Mouse (Mus musculus) neural tube, embryonic 13.5 days (tissue): ENCODE results near the gene Rfc1. TPM values are rescaled to one million over a fixed set of nuclear protein-coding genes. Genes with fewer than 3 reads are reported as not detected.
A peak's percentile ranks its signal among the peaks of the same experiment; 100 is the strongest.
"Not testable (repeated sequence)": the region's sequence is repeated elsewhere in the genome, so short reads cannot be mapped to it uniquely, and the experiment has no call there.

Experiments used
- ATAC-seq: fragments of 200-750 bp; cut with Nextera tagmentation; 2 replicates; pipeline ENCODE4 v1.8.0; 2017; ENCODE audit warnings: low read depth, mild to moderate bottlenecking, moderate TSS enrichment, moderate library complexity
- H3K27ac ChIP-seq: fragments of 300-500 bp; sonication (generic); replicated peaks from 2 replicates; pipeline ENCODE4 v1.5.1; 2015; ENCODE audit warnings: moderate library complexity, mild to moderate bottlenecking, inconsistent platforms
- H3K27me3 ChIP-seq: fragments of 300-500 bp; sonication (generic); 2 replicates; pipeline ENCODE4 v1.6.1; 2015; ENCODE audit warnings: mild to moderate bottlenecking, inconsistent platforms
- H3K36me3 ChIP-seq: fragments of 300-500 bp; sonication (generic); 2 replicates; pipeline ENCODE4 v1.6.1; 2015; ENCODE audit warnings: mild to moderate bottlenecking, inconsistent platforms
- H3K4me1 ChIP-seq: fragments of 300-500 bp; sonication (generic); replicated peaks from 2 replicates; pipeline ENCODE4 v1.6.1; 2015; ENCODE audit warnings: inconsistent platforms
- H3K4me2 ChIP-seq: fragments of 300-500 bp; sonication (generic); 2 replicates; pipeline ENCODE4 v1.6.1; 2015; ENCODE audit warnings: inconsistent platforms, mild to moderate bottlenecking, moderate library complexity
- H3K4me3 ChIP-seq: fragments of 300-500 bp; sonication (generic); 2 replicates; pipeline ENCODE4 v1.5.1; 2015; ENCODE audit warnings: mild to moderate bottlenecking, inconsistent platforms
- H3K9ac ChIP-seq: fragments of 300-500 bp; sonication (generic); 2 replicates; pipeline ENCODE4 v1.6.1; 2015; ENCODE audit warnings: moderate library complexity, mild to moderate bottlenecking, inconsistent platforms
- H3K9me3 ChIP-seq: fragments of 300-500 bp; sonication (generic); 2 replicates; pipeline ENCODE4 v1.6.1; 2016; ENCODE audit warnings: inconsistent platforms
- WGBS: fragments of 180-500 bp; shearing (Covaris S2); methylation state at CpG from one replicate; pipeline ENCODE4 v1.1.7; 2015; 5-methylcytosine and 5-hydroxymethylcytosine counted together
- polyA plus RNA-seq: library from polyadenylated mRNA; unstranded; fragments of >200 nt; fragmentation: Nextera tagmentation; extraction: Ambion mirVana; gene quantifications from 2 replicates; pipeline ENCODE4 v1.2.1, GENCODE M21; 2015

Gene Rfc1
- polyA plus RNA-seq, 1 experiment from 2014 or later = 37.6 TPM

- peak overlapping the region; percentile 79; the same call in 1 of the 2 replicates for H3K27ac ChIP-seq
- peak overlapping the region; percentile 83 for H3K9ac ChIP-seq
- peak overlapping the region; percentile 91 for H3K4me3 ChIP-seq
- no peaks in the 10 kb centered on the region for H3K9me3 ChIP-seq
- peak overlapping the region; percentile 79 for H3K4me2 ChIP-seq
- ATAC-seq = no peak
- 11% methylated on average over 8 of the region's 8 CpGs for WGBS
- H3K36me3 ChIP-seq = no peaks in the 10 kb centered on the region
- peaks cover 23% of the 10 kb centered on the region for H3K4me1 ChIP-seq
- no peaks in the 10 kb centered on the region for H3K27me3 ChIP-seq
These were observed 682 bp downstream of the Rfc1 start for GRCm38 (mm10) chr5:65334788-65335187.

DNA sequence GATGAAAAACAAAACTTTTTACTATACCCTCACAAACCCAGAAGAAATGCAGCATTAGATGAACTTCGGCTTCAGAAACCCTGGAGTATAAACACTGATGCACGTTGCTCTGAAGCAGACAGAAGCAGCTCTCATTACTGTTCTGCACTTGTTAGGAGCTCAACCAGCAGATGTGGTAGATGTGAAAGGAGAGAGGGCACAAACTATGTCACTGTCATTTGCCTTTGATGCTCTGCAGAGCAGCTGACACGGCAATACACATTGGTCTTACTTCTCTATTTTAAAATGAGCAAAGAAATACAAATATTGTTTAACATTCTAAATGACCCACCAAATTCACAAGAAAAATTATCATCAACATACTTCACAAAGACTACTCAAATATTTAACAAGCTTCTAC is 5.5 kb downstream of the Rfc1 start:
- H3K27ac ChIP-seq = no peak overlapping the region
- peaks cover 22% of the 10 kb centered on the region for H3K4me1 ChIP-seq
- no peaks in the 10 kb centered on the region for H3K9me3 ChIP-seq
- no peak overlapping the region for H3K9ac ChIP-seq
- H3K4me2 ChIP-seq = no peak overlapping the region
- no peaks in the 10 kb centered on the region for H3K36me3 ChIP-seq
- no peaks in the 10 kb centered on the region for H3K27me3 ChIP-seq
- H3K4me3 ChIP-seq = no peak overlapping the region
- no peak for ATAC-seq
- WGBS = 85% methylated on average over 3 of the region's 3 CpGs

- Histone ChIP-seq H3K4me3 (no peak overlapping the region), H3K9me3 (no peaks in the 10 kb centered on the region), H3K36me3 (no peaks in the 10 kb centered on the region), H3K27ac (0 out of 2 replicates have a peak overlapping the region, but pooled peaks have one; percentile 56), H3K9ac (0 out of 2 replicates have a peak overlapping the region, but pooled peaks have one; percentile 5), H3K4me1 (peaks cover 6% of the 10 kb centered on the region; the same call in 1 of the 2 replicates), H3K4me2 (peak overlapping the region; percentile 18; the same call in 1 of the 2 replicates), H3K27me3 (no peaks in the 10 kb centered on the region)
- 44% methylated on average over 5 of the region's 5 CpGs for WGBS
- no peak for ATAC-seq
These were observed 9.3 kb downstream of the Rfc1 start for GRCm38 (mm10) chr5:65326212-65326611.

- Histone ChIP-seq H3K9ac (no peak overlapping the region), H3K9me3 (no peaks in the 10 kb centered on the region), H3K27ac (no peak overlapping the region), H3K27me3 (no peaks in the 10 kb centered on the region), H3K4me3 (no peak overlapping the region), H3K4me2 (no peak overlapping the region), H3K36me3 (no peaks in the 10 kb centered on the region), H3K4me1 (peaks cover 6% of the 10 kb centered on the region; the same call in 1 of the 2 replicates)
- 94% methylated on average over 3 of the region's 3 CpGs for WGBS
- ATAC-seq = no peak
These were observed 10.6 kb downstream of the Rfc1 start for GRCm38 (mm10) chr5:65324758-65325355.

- Histone ChIP-seq H3K4me1 (peaks cover 6% of the 10 kb centered on the region; the same call in 1 of the 2 replicates), H3K9me3 (no peaks in the 10 kb centered on the region), H3K27me3 (no peaks in the 10 kb centered on the region), H3K4me3 (no peak overlapping the region), H3K27ac (no peak overlapping the region), H3K4me2 (no peak overlapping the region), H3K36me3 (peaks cover under 1% of the 10 kb centered on the region; the same call in 1 of the 2 replicates), H3K9ac (no peak overlapping the region)
- ATAC-seq = no peak
- WGBS = 94% methylated on average over 3 of the region's 3 CpGs
These were observed 11.2 kb downstream of the Rfc1 start for GRCm38 (mm10) chr5:65324271-65324670.

- ATAC-seq = no peak
- Histone ChIP-seq H3K4me3 (no peak overlapping the region), H3K9me3 (no peaks in the 10 kb centered on the region), H3K4me1 (peaks cover 6% of the 10 kb centered on the region; the same call in 1 of the 2 replicates), H3K9ac (no peak overlapping the region), H3K36me3 (peaks cover 16% of the 10 kb centered on the region), H3K27ac (no peak overlapping the region), H3K27me3 (no peaks in the 10 kb centered on the region), H3K4me2 (no peak overlapping the region)
- 85% methylated on average over 10 of the region's 10 CpGs for WGBS
These were observed 13.3 kb downstream of the Rfc1 start for GRCm38 (mm10) chr5:65322165-65322564.

DNA sequence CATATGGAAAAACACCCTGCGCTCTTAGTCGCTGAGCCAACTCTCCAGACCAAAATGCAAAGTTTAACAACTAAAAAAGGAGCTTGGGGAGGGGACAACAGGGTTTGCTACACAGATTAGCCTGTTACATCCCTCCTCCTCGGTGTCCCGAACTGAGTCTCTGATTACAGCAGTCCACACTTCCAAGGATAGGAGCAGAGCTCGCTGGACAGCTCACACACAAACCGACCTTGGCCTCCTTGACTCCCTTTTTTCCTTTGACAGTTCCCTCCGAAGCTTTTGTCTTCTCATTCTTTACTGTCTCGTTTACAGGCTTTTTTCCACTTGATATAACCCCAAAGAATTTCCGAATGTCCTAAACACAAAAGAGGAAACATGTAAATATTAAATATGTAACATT is 16.3 kb downstream of the Rfc1 start:
- Histone ChIP-seq H3K36me3 (peaks cover 26% of the 10 kb centered on the region), H3K9ac (no peak overlapping the region), H3K27me3 (no peaks in the 10 kb centered on the region), H3K9me3 (no peaks in the 10 kb centered on the region), H3K4me2 (no peak overlapping the region), H3K27ac (no peak overlapping the region), H3K4me3 (no peak overlapping the region), H3K4me1 (no peaks in the 10 kb centered on the region)
- no peak for ATAC-seq
- WGBS = 82% methylated on average over 9 of the region's 9 CpGs

GRCm38 (mm10) chr5:65308866-65309265 is 26.6 kb downstream of the Rfc1 start:
- Histone ChIP-seq H3K4me1 (no peaks in the 10 kb centered on the region), H3K4me3 (no peak overlapping the region), H3K27me3 (no peaks in the 10 kb centered on the region), H3K36me3 (peaks cover 49% of the 10 kb centered on the region), H3K9me3 (no peaks in the 10 kb centered on the region), H3K4me2 (no peak overlapping the region), H3K9ac (no peak overlapping the region), H3K27ac (no peak overlapping the region)
- WGBS = 96% methylated on average over 3 of the region's 3 CpGs
- no peak for ATAC-seq

DNA sequence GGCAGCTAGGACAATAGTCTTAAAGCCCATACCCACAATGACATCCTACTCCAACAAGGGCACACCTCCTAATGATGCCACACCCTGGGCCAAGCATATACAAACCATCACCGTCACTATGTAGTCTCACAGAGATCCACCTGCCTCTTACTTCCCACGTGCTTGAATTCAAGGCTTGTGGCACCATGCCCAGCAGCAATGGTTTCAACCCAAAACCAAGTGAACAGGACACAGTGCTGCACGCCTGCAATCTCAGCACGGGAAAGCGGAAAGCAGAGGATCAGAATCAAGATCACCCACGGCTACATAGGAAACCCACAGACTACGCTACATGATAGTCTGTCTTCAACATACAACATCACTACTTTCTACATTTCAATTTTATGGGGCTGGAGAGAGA is 27.3 kb downstream of the Rfc1 start:
- Histone ChIP-seq H3K27me3 (no peaks in the 10 kb centered on the region), H3K9ac (no peak overlapping the region), H3K9me3 (no peaks in the 10 kb centered on the region), H3K4me1 (no peaks in the 10 kb centered on the region), H3K4me3 (no peak overlapping the region), H3K4me2 (no peak overlapping the region), H3K36me3 (peaks cover 46% of the 10 kb centered on the region), H3K27ac (no peak overlapping the region)
- 93% methylated on average over 7 of the region's 7 CpGs for WGBS
- ATAC-seq = no peak

DNA sequence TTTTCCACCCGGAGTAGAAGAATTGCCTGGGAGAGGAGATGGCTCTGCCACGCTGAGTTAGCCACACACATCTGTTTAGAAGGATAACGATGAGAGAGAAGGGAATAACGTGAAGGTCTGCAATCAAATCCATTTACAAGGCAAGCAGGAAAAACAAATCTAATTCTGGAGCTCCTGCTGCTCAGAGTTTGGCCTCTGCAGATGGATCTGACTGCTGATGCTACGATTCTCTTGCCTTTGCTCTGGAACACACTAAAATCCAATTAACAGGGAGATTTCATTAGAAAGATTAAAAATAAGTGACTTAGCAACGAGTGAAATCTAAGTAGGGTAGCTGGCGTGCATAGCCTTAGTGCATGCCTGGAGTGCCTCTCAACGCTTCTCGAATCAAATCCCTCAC is 30.0 kb downstream of the Rfc1 start:
- H3K9me3 ChIP-seq = no peaks in the 10 kb centered on the region
- no peaks in the 10 kb centered on the region for H3K27me3 ChIP-seq
- peaks cover 27% of the 10 kb centered on the region for H3K36me3 ChIP-seq
- no peak overlapping the region for H3K4me3 ChIP-seq
- 80% methylated on average over 9 of the region's 9 CpGs for WGBS
- H3K4me2 ChIP-seq = no peak overlapping the region
- H3K4me1 ChIP-seq = no peaks in the 10 kb centered on the region
- no peak overlapping the region for H3K27ac ChIP-seq
- no peak overlapping the region for H3K9ac ChIP-seq
- no peak for ATAC-seq

- H3K27ac ChIP-seq = no peak overlapping the region
- H3K4me2 ChIP-seq = no peak overlapping the region
- H3K27me3 ChIP-seq = no peaks in the 10 kb centered on the region
- no peaks in the 10 kb centered on the region for H3K9me3 ChIP-seq
- ATAC-seq = no peak
- H3K4me1 ChIP-seq = no peaks in the 10 kb centered on the region
- no peak overlapping the region for H3K4me3 ChIP-seq
- H3K36me3 ChIP-seq = peaks cover 23% of the 10 kb centered on the region
- WGBS = 96% methylated on average over 9 of the region's 9 CpGs
- no peak overlapping the region for H3K9ac ChIP-seq
These were observed 35.3 kb downstream of the Rfc1 start for GRCm38 (mm10) chr5:65300121-65300520.

GRCm38 (mm10) chr5:65299623-65300022 is 35.8 kb downstream of the Rfc1 start:
- peaks cover 23% of the 10 kb centered on the region for H3K36me3 ChIP-seq
- H3K4me1 ChIP-seq, H3K9ac ChIP-seq, H3K27me3 ChIP-seq, H3K4me2 ChIP-seq, H3K4me3 ChIP-seq, H3K9me3 ChIP-seq, ATAC-seq, H3K27ac ChIP-seq: not testable (repeated sequence)
- 93% methylated on average over 1 of the region's 1 CpGs for WGBS
